Comparison of ENCODE assay signal across 9 mouse cellular contexts in the genomic region with DNA sequence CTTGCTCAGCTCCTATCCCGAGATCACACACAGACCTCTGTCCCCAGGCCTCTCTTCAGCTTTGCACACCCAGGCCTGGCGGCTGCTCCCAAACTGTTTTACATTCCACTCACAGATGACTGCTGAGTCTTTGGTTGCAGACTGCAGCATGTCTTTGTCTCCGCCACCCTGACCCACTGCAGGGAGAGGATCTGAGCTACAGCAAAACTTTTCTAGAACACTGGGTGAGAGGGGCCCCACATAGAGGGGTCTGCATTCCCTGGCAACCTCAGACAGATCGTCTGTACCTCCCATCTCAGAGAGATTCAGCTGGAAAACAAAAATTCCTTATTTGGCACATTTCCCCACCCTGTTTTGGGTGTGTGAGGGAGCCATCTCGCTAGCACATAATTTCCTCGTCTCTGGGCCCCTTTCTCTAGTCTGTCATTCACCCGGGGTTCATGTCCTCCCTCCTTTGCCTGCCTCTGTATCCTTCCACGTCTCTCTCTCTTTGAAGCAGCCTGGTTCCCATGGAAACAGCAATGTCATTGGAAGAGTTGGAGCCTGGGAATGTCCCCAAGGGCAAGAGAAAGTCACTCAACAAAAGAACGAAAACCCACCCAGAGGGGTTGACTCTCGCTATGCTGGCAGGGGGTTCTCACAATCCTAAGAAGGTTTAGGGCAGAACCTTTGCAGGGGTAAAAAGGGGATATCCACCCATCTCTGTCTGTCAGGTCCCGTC. TPM values are rescaled to one million over a fixed set of nuclear protein-coding genes. Genes with fewer than 3 reads are reported as not detected.
DNase-seq lines count a peak whose midpoint lies in the region; ATAC-seq and TF ChIP-seq lines count a peak whose summit lies in the region.
"Had no signal": no experiment of that assay in that cellular context is flagged by ENCODE, and none has a peak within 500 bp of the region (broad histone marks: within the 10 kb centered on the region; RNA-seq: fewer than 3 reads in every experiment).

No protein-coding gene starts in this region.

- peak overlapping the region; percentile 19 for H3K4me2 ChIP-seq in lung, embryonic 14.5 days
- H3K4me2 ChIP-seq in embryonic facial prominence, embryonic 15.5 days (replicated peaks), result peak overlapping the region; percentile 19
- H3K4me2 ChIP-seq: liver, embryonic 13.5 days had no signal

- no peak overlapping the region; the same call in 1 of the 2 replicates for H3K9ac ChIP-seq in lung, embryonic 14.5 days
- no peak overlapping the region for H3K9ac ChIP-seq in embryonic facial prominence, embryonic 15.5 days
- H3K9ac ChIP-seq: liver, embryonic 13.5 days had no signal

- peaks cover 11% of the 10 kb centered on the region for H3K4me1 ChIP-seq in lung, embryonic 14.5 days (ENCODE audit: insufficient read depth)
- peaks cover 5% of the 10 kb centered on the region for H3K4me1 ChIP-seq in lung, adult 2 months (ENCODE audit: control insufficient read depth, insufficient read depth, low read length)
- H3K4me1 ChIP-seq in embryonic facial prominence, embryonic 15.5 days, result peaks cover 24% of the 10 kb centered on the region

- H3K9me3 ChIP-seq in lung, embryonic 14.5 days (ENCODE audit: low read depth, low read length), result no peaks in the 10 kb centered on the region
- no peaks in the 10 kb centered on the region for H3K9me3 ChIP-seq in embryonic facial prominence, embryonic 15.5 days (replicated peaks)
- H3K9me3 ChIP-seq: liver, embryonic 13.5 days had no signal

- TF ChIP-seq CTCF in lung, embryonic 14.5 days (IDR thresholded peaks at IDR 0.05; ENCODE audit: low read depth), result no peak
- TF ChIP-seq CTCF in lung, adult 2 months (IDR thresholded peaks at IDR 0.05; ENCODE audit: insufficient read depth, low read length), result no peak

- no peak for TF ChIP-seq POLR2A in lung, adult 2 months (IDR thresholded peaks at IDR 0.05; ENCODE audit: borderline replicate concordance, extremely low read depth, low read depth, low read length)

- H3K36me3 ChIP-seq in lung, embryonic 14.5 days (ENCODE audit: insufficient read depth), result no peaks in the 10 kb centered on the region
- H3K36me3 ChIP-seq in embryonic facial prominence, embryonic 15.5 days, result no peaks in the 10 kb centered on the region
- H3K36me3 ChIP-seq: liver, embryonic 13.5 days had no signal

- intact Hi-C loops in heart, postnatal 36 days (cut with DNase I), result no loop called here

- no peak overlapping the region for H3K4me3 ChIP-seq in lung, embryonic 14.5 days (ENCODE audit: low read depth, low read length)
- no peak overlapping the region for H3K4me3 ChIP-seq in lung, adult 2 months (replicated peaks; ENCODE audit: extremely low read depth, low read depth, low read length)
- no peak overlapping the region for H3K4me3 ChIP-seq in embryonic facial prominence, embryonic 15.5 days (replicated peaks)
- H3K4me3 ChIP-seq: liver, embryonic 13.5 days had no signal

- peaks cover 6% of the 10 kb centered on the region for H3K27me3 ChIP-seq in lung, embryonic 14.5 days (ENCODE audit: insufficient read depth, low read length)
- peaks cover 4% of the 10 kb centered on the region; the same call in 1 of the 2 replicates for H3K27me3 ChIP-seq in embryonic facial prominence, embryonic 15.5 days

- peak; percentile 78 for DNase-seq in lung, embryonic 14.5 days
- no peak for DNase-seq in lung, adult 2 months
- DNase-seq in layer of hippocampus, postnatal 14 days (ENCODE audit: low spot score in 2 of 2), result peak; percentile 64 to 79
- peak; percentile 56 for DNase-seq in neural tube, embryonic 10.5 days (ENCODE audit: extremely low spot score, low spot score)
- no peak for DNase-seq in urinary bladder, postnatal 10 days (ENCODE audit: low spot score)
- no peak for DNase-seq in natural killer cell, adult 2 months (ENCODE audit: low spot score in 2 of 2)
- DNase-seq in heart, postnatal 36 days, result no peak
- DNase-seq: liver, embryonic 13.5 days had no signal

- WGBS in lung, embryonic 14.5 days, result 15% methylated on average over 11 of the region's 11 CpGs
- WGBS in lung, adult 2 months, result 32% methylated on average over 11 of the region's 11 CpGs
- WGBS in embryonic facial prominence, embryonic 15.5 days, result 9% methylated on average over 11 of the region's 11 CpGs

- peak overlapping the region; percentile 87 for H3K27ac ChIP-seq in lung, embryonic 14.5 days (ENCODE audit: low read depth)
- peak overlapping the region; percentile 71 for H3K27ac ChIP-seq in embryonic facial prominence, embryonic 15.5 days (replicated peaks)
- H3K27ac ChIP-seq: liver, embryonic 13.5 days had no signal

- ATAC-seq in lung, embryonic 14.5 days (ENCODE audit: insufficient read depth), result peak; percentile 72
- ATAC-seq in embryonic facial prominence, embryonic 15.5 days (ENCODE audit: insufficient number of reproducible peaks, low FRiP score, low TSS enrichment, low read depth), result peak; percentile 32; the same call in 1 of the 2 replicates

RNA-seq across cellular contexts. Expression of gene Cspg5, which starts 6.4 kb away (rescaled TPM):
- 2.6 and 3.5 TPM in 2 replicates for polyA plus RNA-seq in lung, embryonic 14.5 days (2014; fragmentation: Nextera tagmentation; extraction: Ambion mirVana)
- polyA plus RNA-seq in lung, adult 2 months (2012; rRNA removed), result 0.61 and 0.71 TPM in 2 replicates
- 13.0 and 14.7 TPM in 2 replicates for polyA plus RNA-seq in embryonic facial prominence, embryonic 15.5 days (2015; fragmentation: Nextera tagmentation; extraction: Ambion mirVana)
- total RNA-seq in layer of hippocampus, postnatal 14 days (2021), result 100 to 1,000 TPM; 296 to 306 TPM
- under 1 TPM; 0.14 to 0.25 TPM for total RNA-seq in heart, postnatal 36 days (2021)

RNA-seq across cellular contexts. Expression of gene Elp6, which starts 55.0 kb away (rescaled TPM):
- polyA plus RNA-seq in lung, embryonic 14.5 days (2014; fragmentation: Nextera tagmentation; extraction: Ambion mirVana), result 29.8 and 30.8 TPM in 2 replicates
- 6.2 and 8.2 TPM in 2 replicates for polyA plus RNA-seq in lung, adult 2 months (2012; rRNA removed)
- 24.1 and 24.9 TPM in 2 replicates for polyA plus RNA-seq in embryonic facial prominence, embryonic 15.5 days (2015; fragmentation: Nextera tagmentation; extraction: Ambion mirVana)
- total RNA-seq in layer of hippocampus, postnatal 14 days (2021), result 10 to 100 TPM; 11.0 to 12.3 TPM
- 1 to 10 TPM; 2.6 to 3.2 TPM for total RNA-seq in heart, postnatal 36 days (2021)

Comparison
In these comparisons a context has a peak if more than half of its experiments do, and no peak if none do; other contexts are left out.
1. DNase-seq: peak in lung, embryonic 14.5 days (single experiment), layer of hippocampus, postnatal 14 days (2 of 2) and neural tube, embryonic 10.5 days (single experiment); none in lung, adult 2 months (single experiment), urinary bladder, postnatal 10 days (single experiment), natural killer cell, adult 2 months (0 of 2) and heart, postnatal 36 days (0 of 2).